Mouse (Mus musculus): ENCODE data around the gene Gm45713. TPM values are rescaled to one million over a fixed set of nuclear protein-coding genes. Genes with fewer than 3 reads are reported as not detected.
A peak's percentile ranks its signal among the peaks of the same experiment; 100 is the strongest.

The Gm45713 gene
- total and polyA plus RNA-seq, 3 experiments, result 3.9 TPM; not detected in 2

DNA sequence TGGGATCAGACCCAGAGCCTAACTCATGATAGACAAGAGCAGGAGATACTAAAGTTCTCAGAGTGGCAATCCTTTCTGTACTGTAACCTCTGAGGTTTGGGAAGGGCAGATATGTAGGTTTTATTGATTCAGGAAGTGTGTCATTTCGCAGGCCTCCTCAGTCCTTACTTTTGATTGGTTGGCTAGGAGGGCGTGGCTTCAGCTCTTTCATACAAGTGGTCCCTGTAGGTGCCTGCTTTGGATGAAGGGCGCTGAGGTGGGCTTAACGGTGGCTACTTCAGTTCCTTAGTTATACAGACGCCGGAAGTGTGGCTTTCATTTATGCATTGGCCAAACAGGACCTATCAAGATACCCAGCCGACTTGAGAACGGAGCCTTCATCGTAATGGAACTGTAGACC lies 19.6 kb upstream of the Gm45713 start (continued):
- TF ChIP-seq ZC3H11A (IDR thresholded peaks at IDR 0.05; ENCODE audit: low read depth, low read length) (no peak), SIN3A (IDR thresholded peaks at IDR 0.05; ENCODE audit: low read length) (peak; percentile 46; the same call in 1 of the 2 replicates), ZKSCAN1 (IDR thresholded peaks at IDR 0.05; ENCODE audit: low read depth, low read length) (no peak), NRF1 (IDR thresholded peaks at IDR 0.05; ENCODE audit: insufficient read depth, low read depth, low read length, poor library complexity, severe bottlenecking) (no peak), CTCF (IDR thresholded peaks at IDR 0.05 in 2 of 3, conservative IDR thresholded peaks at IDR 0.05 in 1 of 3; ENCODE audit: control insufficient read depth in 1 of 3, insufficient read depth in 1 of 3, low read depth in 2 of 3, low read length in 3 of 3, poor library complexity in 1 of 3, severe bottlenecking in 1 of 3) (no peak), TCF12 (IDR thresholded peaks at IDR 0.05; ENCODE audit: low read depth, low read length) (no peak), TBP (IDR thresholded peaks at IDR 0.05; ENCODE audit: low read depth, low read length) (peak; percentile 93)

DNA sequence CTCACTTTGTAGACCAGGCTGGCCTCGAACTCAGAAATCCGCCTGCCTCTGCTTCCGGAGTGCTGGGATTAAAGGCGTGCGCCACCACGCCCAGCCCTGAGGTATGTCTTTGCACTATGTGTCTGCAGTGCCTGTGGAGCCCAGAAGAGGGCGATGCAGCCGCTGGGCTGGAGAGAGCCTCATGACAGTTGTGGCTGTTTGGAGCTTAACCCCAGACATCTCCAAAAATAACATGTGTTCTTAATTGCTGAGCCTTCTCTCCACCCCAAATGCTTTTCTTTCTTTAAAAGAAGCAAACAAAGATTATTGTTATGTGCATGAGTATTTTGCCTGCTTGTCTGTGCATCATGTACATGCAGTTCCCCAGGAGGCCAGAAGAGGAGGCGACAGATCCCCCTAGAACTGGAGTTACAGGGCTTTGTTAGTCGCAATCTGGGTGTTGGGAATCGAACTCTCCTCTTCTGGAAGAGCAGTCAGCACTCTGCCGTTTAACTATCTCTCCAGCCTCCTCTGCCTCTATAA lies 19.0 kb upstream of the Gm45713 start:
- peak overlapping the region; percentile 63 for H3K9ac ChIP-seq (ENCODE audit: control insufficient read depth, low read depth, low read length, poor library complexity, severe bottlenecking)
- peaks cover 0 to 7% of the 10 kb centered on the region in 2 experiments; a peak in 2 of 4 replicates for H3K36me3 ChIP-seq (ENCODE audit: control insufficient read depth in 1 of 2, insufficient read depth in 2 of 2, low read length in 2 of 2)
- H3K4me1 ChIP-seq (ENCODE audit: control insufficient read depth in 1 of 2, insufficient read depth in 2 of 2, low read length in 2 of 2), result peaks cover 4 to 12% of the 10 kb centered on the region in 2 experiments; a peak in 3 of 4 replicates
- H3K4me3 ChIP-seq (ENCODE audit: control insufficient read depth in 1 of 2, insufficient read depth in 1 of 2, low read depth in 2 of 2, low read length in 2 of 2), result peak overlapping the region; percentile 69 to 85
- peak; percentile 89 for DNase-seq (ENCODE audit: low read depth, low spot score)
- peak overlapping the region; percentile 85 for H3K27ac ChIP-seq (ENCODE audit: control insufficient read depth, low read depth, low read length)
- H3K79me2 ChIP-seq (ENCODE audit: control insufficient read depth, insufficient read depth, low read length, poor library complexity), result peaks cover 7% of the 10 kb centered on the region; the same call in 1 of the 2 replicates
- TF ChIP-seq GATA1 (IDR thresholded peaks at IDR 0.05; ENCODE audit: low read depth, low read length) (no peak), MXI1 (IDR thresholded peaks at IDR 0.05; ENCODE audit: low read depth, low read length) (no peak; the same call in 1 of the 2 replicates), NELFE (IDR thresholded peaks at IDR 0.05; ENCODE audit: low read depth, low read length) (no peak), E2F4 (IDR thresholded peaks at IDR 0.05; ENCODE audit: borderline replicate concordance, low read depth, low read length) (no peak), ELF1 (IDR thresholded peaks at IDR 0.05; ENCODE audit: low read depth, low read length) (peak; percentile 57; the same call in 1 of the 2 replicates), ZC3H11A (IDR thresholded peaks at IDR 0.05; ENCODE audit: low read depth, low read length) (0 out of 2 replicates have a peak, but pooled peaks have one; percentile 7), HCFC1 (IDR thresholded peaks at IDR 0.05; ENCODE audit: low read depth, low read length) (no peak; the same call in none of the 2 replicates), MYC (IDR thresholded peaks at IDR 0.05; ENCODE audit: low read depth, low read length) (peak; percentile 69), MAX (IDR thresholded peaks at IDR 0.05; ENCODE audit: low read length) (peak; percentile 62; the same call in 1 of the 2 replicates), RAD21 (IDR thresholded peaks at IDR 0.05; ENCODE audit: low read depth, low read length) (no peak; the same call in none of the 2 replicates), MAZ (IDR thresholded peaks at IDR 0.05; ENCODE audit: low read depth, low read length) (no peak), SMC3 (IDR thresholded peaks at IDR 0.05; ENCODE audit: low read depth, low read length) (peak; percentile 31; the same call in 1 of the 2 replicates), MYB (IDR thresholded peaks at IDR 0.05; ENCODE audit: low read depth, low read length) (peak; percentile 58; the same call in 1 of the 2 replicates), MEF2A (IDR thresholded peaks at IDR 0.05; ENCODE audit: extremely low read depth, insufficient replicate concordance, low read depth, low read length, poor library complexity, severe bottlenecking) (no peak), USF2 (IDR thresholded peaks at IDR 0.05; ENCODE audit: borderline replicate concordance in 1 of 2, insufficient read depth in 1 of 2, low read depth in 1 of 2, low read length in 2 of 2) (no peak), TCF12 (IDR thresholded peaks at IDR 0.05; ENCODE audit: low read depth, low read length) (0 out of 2 replicates have a peak, but pooled peaks have one; percentile 18), SIN3A (IDR thresholded peaks at IDR 0.05; ENCODE audit: low read length) (peak; percentile 10; the same call in 1 of the 2 replicates), NRF1 (IDR thresholded peaks at IDR 0.05; ENCODE audit: insufficient read depth, low read depth, low read length, poor library complexity, severe bottlenecking) (no peak), TAL1 (IDR thresholded peaks at IDR 0.05; ENCODE audit: low read length) (no peak), UBTF (IDR thresholded peaks at IDR 0.05; ENCODE audit: borderline replicate concordance, insufficient read depth, low read depth, low read length) (no peak), CTCF (IDR thresholded peaks at IDR 0.05 in 2 of 3, conservative IDR thresholded peaks at IDR 0.05 in 1 of 3; ENCODE audit: control insufficient read depth in 1 of 3, insufficient read depth in 1 of 3, low read depth in 2 of 3, low read length in 3 of 3, poor library complexity in 1 of 3, severe bottlenecking in 1 of 3) (peak; percentile 66 to 77 (median 68)), CHD2 (IDR thresholded peaks at IDR 0.05; ENCODE audit: low read length) (no peak), EP300 (IDR thresholded peaks at IDR 0.05; ENCODE audit: low read depth in 1 of 2, low read length in 2 of 2) (0 out of 4 replicates have a peak, but pooled peaks of 1 of the 2 experiments have one; percentile 20), ETS1 (IDR thresholded peaks at IDR 0.05; ENCODE audit: low read depth, low read length) (peak; percentile 29; the same call in 1 of the 2 replicates)
- no peaks in the 10 kb centered on the region for H3K27me3 ChIP-seq (ENCODE audit: control insufficient read depth in 1 of 2, insufficient read depth in 2 of 2, low read length in 2 of 2)
- H3K9me3 ChIP-seq (replicated peaks; ENCODE audit: insufficient read depth, low read length), result no peaks in the 10 kb centered on the region

All from MEL (cell line).